In genomic region chr5:150070086-150070485, GRCm38 (mm10) we compare ENCODE assay signal across 10 mouse cellular contexts. TPM values are rescaled to one million over a fixed set of nuclear protein-coding genes. Genes with fewer than 3 reads are reported as not detected.
A peak's percentile ranks its signal among the peaks of the same experiment; 100 is the strongest.
DNase-seq lines count a peak whose midpoint lies in the region; ATAC-seq and TF ChIP-seq lines count a peak whose summit lies in the region.
"Had no signal": no experiment of that assay in that cellular context is flagged by ENCODE, and none has a peak within 500 bp of the region (broad histone marks: within the 10 kb centered on the region; RNA-seq: fewer than 3 reads in every experiment).

No protein-coding gene starts in this region.

- no peak overlapping the region for H3K4me2 ChIP-seq in forebrain, embryonic 14.5 days (ENCODE audit: low read length)
- no peak overlapping the region; the same call in 1 of the 2 replicates for H3K4me2 ChIP-seq in forebrain, embryonic 13.5 days
- H3K4me2 ChIP-seq in neural tube, embryonic 13.5 days = peak overlapping the region; percentile 38
- H3K4me2 ChIP-seq: embryonic facial prominence, embryonic 15.5 days; liver, embryonic 13.5 days had no signal

- peak; percentile 82 for TF ChIP-seq CTCF in layer of hippocampus, adult 2 months (conservative IDR thresholded peaks at IDR 0.05)

- no peak overlapping the region for H3K27ac ChIP-seq in forebrain, embryonic 14.5 days (ENCODE audit: low read depth, low read length)
- H3K27ac ChIP-seq in forebrain, embryonic 13.5 days = no peak overlapping the region
- H3K27ac ChIP-seq in layer of hippocampus, adult 2 months = no peak overlapping the region
- no peak overlapping the region for H3K27ac ChIP-seq in neural tube, embryonic 13.5 days (replicated peaks)
- H3K27ac ChIP-seq: embryonic facial prominence, embryonic 15.5 days; liver, embryonic 13.5 days had no signal

- H3K4me3 ChIP-seq in forebrain, embryonic 14.5 days (ENCODE audit: low read depth, low read length) = no peak overlapping the region
- H3K4me3 ChIP-seq in forebrain, embryonic 13.5 days = no peak overlapping the region
- no peak overlapping the region for H3K4me3 ChIP-seq in layer of hippocampus, adult 2 months
- no peak overlapping the region for H3K4me3 ChIP-seq in neural tube, embryonic 13.5 days
- H3K4me3 ChIP-seq: embryonic facial prominence, embryonic 15.5 days; liver, embryonic 13.5 days had no signal

- WGBS in forebrain, embryonic 14.5 days = 18% methylated on average over 10 of the region's 10 CpGs
- WGBS in forebrain, embryonic 13.5 days = 24% methylated on average over 10 of the region's 10 CpGs
- 17% methylated on average over 10 of the region's 10 CpGs for WGBS in neural tube, embryonic 13.5 days

- ATAC-seq in forebrain, embryonic 14.5 days = no peak
- no peak for ATAC-seq in forebrain, embryonic 13.5 days
- ATAC-seq in neural tube, embryonic 13.5 days (ENCODE audit: low read depth) = no peak; the same call in 1 of the 2 replicates

- no peaks in the 10 kb centered on the region for H3K4me1 ChIP-seq in forebrain, embryonic 14.5 days (ENCODE audit: control insufficient read depth, insufficient read depth, low read length)
- no peaks in the 10 kb centered on the region for H3K4me1 ChIP-seq in forebrain, embryonic 13.5 days
- peaks cover 4% of the 10 kb centered on the region; the same call in 1 of the 2 replicates for H3K4me1 ChIP-seq in neural tube, embryonic 13.5 days (replicated peaks)
- H3K4me1 ChIP-seq: liver, embryonic 13.5 days had no signal

- H3K27me3 ChIP-seq in forebrain, embryonic 14.5 days (replicated peaks; ENCODE audit: control insufficient read depth, insufficient read depth, low read length) = no peaks in the 10 kb centered on the region
- no peaks in the 10 kb centered on the region for H3K27me3 ChIP-seq in forebrain, embryonic 13.5 days
- no peaks in the 10 kb centered on the region; the same call in 1 of the 2 replicates for H3K27me3 ChIP-seq in neural tube, embryonic 13.5 days
- H3K27me3 ChIP-seq: embryonic facial prominence, embryonic 15.5 days; liver, embryonic 13.5 days had no signal

- no peak overlapping the region for H3K9ac ChIP-seq in forebrain, embryonic 14.5 days (ENCODE audit: low read length)
- no peak overlapping the region for H3K9ac ChIP-seq in forebrain, embryonic 13.5 days
- no peak overlapping the region for H3K9ac ChIP-seq in neural tube, embryonic 13.5 days
- H3K9ac ChIP-seq: embryonic facial prominence, embryonic 15.5 days; liver, embryonic 13.5 days had no signal

- no peaks in the 10 kb centered on the region for H3K9me3 ChIP-seq in forebrain, embryonic 14.5 days (replicated peaks; ENCODE audit: control insufficient read depth, low read length)
- no peaks in the 10 kb centered on the region for H3K9me3 ChIP-seq in forebrain, embryonic 13.5 days (replicated peaks)
- no peaks in the 10 kb centered on the region for H3K9me3 ChIP-seq in neural tube, embryonic 13.5 days
- H3K9me3 ChIP-seq: embryonic facial prominence, embryonic 15.5 days; liver, embryonic 13.5 days had no signal

- peak; percentile 73 for DNase-seq in forebrain, embryonic 14.5 days (ENCODE audit: low spot score)
- peak; percentile 7 for DNase-seq in ovary, postnatal 14 days (ENCODE audit: low spot score)
- no peak for DNase-seq in ovary, postnatal 10 days (ENCODE audit: low spot score)
- DNase-seq in layer of hippocampus, adult 2 months (ENCODE audit: low spot score in 2 of 2) = peak; percentile 60 to 72
- DNase-seq in urinary bladder, postnatal 4 days (ENCODE audit: low spot score in 2 of 2) = no peak
- DNase-seq in gastrocnemius, postnatal 10 days = no peak
- DNase-seq: liver, embryonic 13.5 days had no signal

- no peaks in the 10 kb centered on the region for H3K36me3 ChIP-seq in forebrain, embryonic 14.5 days (ENCODE audit: control insufficient read depth, insufficient read depth, low read length)
- no peaks in the 10 kb centered on the region for H3K36me3 ChIP-seq in forebrain, embryonic 13.5 days (ENCODE audit: poor library complexity, severe bottlenecking)
- no peaks in the 10 kb centered on the region for H3K36me3 ChIP-seq in neural tube, embryonic 13.5 days
- H3K36me3 ChIP-seq: embryonic facial prominence, embryonic 15.5 days; liver, embryonic 13.5 days had no signal

RNA-seq across cellular contexts. Expression of gene Fry, which starts 48.4 kb away (rescaled TPM):
- polyA plus RNA-seq in forebrain, embryonic 14.5 days (2014; fragmentation: Nextera tagmentation; extraction: Ambion mirVana) = 27.4 and 38.9 TPM in 2 replicates
- polyA plus RNA-seq in forebrain, embryonic 13.5 days (2015; fragmentation: Nextera tagmentation; extraction: Ambion mirVana) = 20.8 and 22.8 TPM in 2 replicates
- 100 to 1,000 TPM; 215 to 246 TPM for total RNA-seq in layer of hippocampus, adult 2 months (2021)
- polyA plus RNA-seq in neural tube, embryonic 13.5 days (2015; fragmentation: Nextera tagmentation; extraction: Ambion mirVana) = 38.8 and 41.9 TPM in 2 replicates
- 10 to 100 TPM; 77.1 to 89.4 TPM for total RNA-seq in gastrocnemius, postnatal 10 days (2021)

RNA-seq across cellular contexts. Expression of gene Rxfp2, which starts 51.6 kb away (rescaled TPM):
- 0.25 and 0.30 TPM in 2 replicates for polyA plus RNA-seq in forebrain, embryonic 14.5 days (2014; fragmentation: Nextera tagmentation; extraction: Ambion mirVana)
- polyA plus RNA-seq in forebrain, embryonic 13.5 days (2015; fragmentation: Nextera tagmentation; extraction: Ambion mirVana) = 0.36 and 0.50 TPM in 2 replicates
- total RNA-seq in layer of hippocampus, adult 2 months (2021) = under 1 TPM in 1 of 2 experiments, not detected in 1; 0.29 TPM
- polyA plus RNA-seq in neural tube, embryonic 13.5 days (2015; fragmentation: Nextera tagmentation; extraction: Ambion mirVana) = 0.64 and 1.1 TPM in 2 replicates
- not detected for total RNA-seq in gastrocnemius, postnatal 10 days (2021)

Comparison
In these comparisons a context has a peak if more than half of its experiments do, and no peak if none do; other contexts are left out.
1. DNase-seq: peak in forebrain, embryonic 14.5 days (single experiment), ovary, postnatal 14 days (single experiment) and layer of hippocampus, adult 2 months (2 of 2); none in ovary, postnatal 10 days (single experiment), urinary bladder, postnatal 4 days (0 of 2) and gastrocnemius, postnatal 10 days (single experiment).